Mouse (Mus musculus): Measurements from ENCODE around the gene Nr1i2.
"Not testable (repeated sequence)": the region's sequence is repeated elsewhere in the genome, so short reads cannot be mapped to it uniquely, and the experiment has no call there.

Gene Nr1i2

DNA sequence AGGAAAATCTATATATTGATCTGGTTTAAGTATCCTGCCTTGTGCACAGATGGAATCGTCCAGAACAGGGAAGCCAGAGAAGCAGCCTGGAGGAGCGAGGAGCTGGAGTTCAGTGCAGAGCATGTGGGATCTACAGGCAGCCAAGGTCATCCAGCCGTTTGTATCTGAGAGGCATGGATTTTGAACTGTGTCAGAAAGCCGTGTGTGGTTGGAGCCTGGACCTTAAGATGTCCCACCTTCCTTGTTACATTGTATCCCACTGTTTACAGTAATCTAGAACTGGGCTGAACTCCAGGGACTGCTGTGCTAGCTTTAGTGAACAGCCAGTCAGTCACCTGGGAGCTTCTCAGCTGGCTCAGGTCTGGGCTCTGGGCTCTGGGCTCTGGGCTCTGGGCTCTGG is 8.1 kb downstream of the Nr1i2 start:
- no peak for DNase-seq

DNA sequence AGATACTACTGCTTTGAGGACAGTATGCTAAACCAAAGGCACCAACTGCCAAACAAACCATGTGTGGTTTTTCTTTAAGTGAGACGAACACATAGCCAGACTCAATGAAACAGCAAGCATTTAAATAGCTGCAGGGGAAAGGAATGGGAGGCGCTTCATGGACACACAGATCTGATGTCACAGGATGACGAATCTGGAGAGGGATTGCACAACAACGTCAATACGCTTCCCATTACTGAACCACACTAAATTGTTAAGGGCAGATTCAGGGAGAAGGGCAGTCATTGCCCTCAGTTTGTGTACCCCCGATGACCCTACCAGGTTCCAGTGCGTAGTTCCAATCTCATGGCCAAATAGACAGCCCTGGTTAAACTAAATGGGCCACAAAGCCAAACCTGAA is 8.8 kb downstream of the Nr1i2 start:
- DNase-seq = no peak

DNA sequence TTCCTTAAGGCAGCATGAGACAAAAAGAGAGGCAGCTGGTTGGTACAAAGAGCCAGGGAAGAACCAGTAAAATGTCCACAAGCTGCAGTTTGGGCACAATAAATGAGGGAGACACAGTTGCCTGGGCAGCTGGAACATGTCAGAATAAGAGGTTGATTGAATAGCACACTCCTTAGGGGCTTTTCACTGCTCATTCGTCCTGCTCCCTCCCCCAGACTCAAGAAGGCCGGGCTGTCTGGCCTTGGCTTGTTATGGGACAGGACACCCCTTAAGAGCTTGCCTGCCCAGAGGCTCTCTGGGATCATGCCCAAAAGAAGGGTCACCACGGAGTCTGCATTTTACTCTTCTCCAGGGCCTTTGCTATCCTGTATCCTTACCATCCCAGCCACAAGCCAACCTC is 11.3 kb downstream of the Nr1i2 start:
- no peak for DNase-seq

DNA sequence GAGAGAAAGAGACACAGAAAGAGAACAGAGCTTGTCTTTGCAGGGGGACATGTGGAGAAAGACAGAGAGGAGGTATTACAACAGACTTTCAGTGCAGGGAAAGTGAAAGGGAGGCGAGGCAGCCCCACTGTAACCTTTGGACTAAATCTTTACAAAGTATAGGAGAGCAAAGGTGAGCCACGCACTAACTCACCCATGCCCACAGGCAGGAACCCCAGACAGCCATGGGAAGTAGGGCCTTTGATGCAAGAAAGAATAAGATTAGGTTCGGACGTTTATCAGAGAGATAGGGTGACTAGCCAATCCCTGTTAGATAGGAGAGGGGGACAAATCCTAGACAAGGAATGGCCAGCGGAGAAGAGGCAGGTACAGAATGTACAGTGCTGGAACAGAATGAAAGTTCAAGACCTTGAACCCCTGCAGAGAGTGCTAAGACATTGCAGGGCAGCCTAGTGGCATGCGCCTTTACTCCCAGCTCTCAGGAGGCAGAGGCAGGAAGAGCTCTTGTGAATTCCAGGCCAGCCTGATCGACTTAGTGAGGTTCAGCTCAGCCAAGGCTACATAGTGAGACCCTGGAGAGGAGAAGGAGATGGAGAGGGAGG is 12.0 kb downstream of the Nr1i2 start:
- no peak for DNase-seq

DNA sequence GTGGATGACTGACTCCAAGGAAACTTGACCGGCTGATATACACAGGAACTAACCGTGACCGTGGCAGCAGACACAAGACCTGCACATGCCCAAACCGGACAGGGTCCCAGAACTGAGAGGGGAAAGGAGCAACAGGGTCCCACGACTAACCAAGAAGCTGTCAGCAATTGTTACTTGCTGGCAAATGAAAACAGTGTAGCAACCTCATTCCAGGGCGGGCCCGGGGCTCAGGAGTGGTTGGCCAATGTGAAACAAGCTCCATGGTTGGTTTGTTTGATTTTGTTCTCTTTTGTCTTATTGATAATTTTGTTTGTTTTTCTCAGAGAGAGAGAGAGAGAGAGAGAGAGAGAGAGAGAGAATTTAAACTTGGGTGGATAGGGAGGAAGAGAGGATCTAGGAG is 13.7 kb downstream of the Nr1i2 start:
- no peak for DNase-seq

DNA sequence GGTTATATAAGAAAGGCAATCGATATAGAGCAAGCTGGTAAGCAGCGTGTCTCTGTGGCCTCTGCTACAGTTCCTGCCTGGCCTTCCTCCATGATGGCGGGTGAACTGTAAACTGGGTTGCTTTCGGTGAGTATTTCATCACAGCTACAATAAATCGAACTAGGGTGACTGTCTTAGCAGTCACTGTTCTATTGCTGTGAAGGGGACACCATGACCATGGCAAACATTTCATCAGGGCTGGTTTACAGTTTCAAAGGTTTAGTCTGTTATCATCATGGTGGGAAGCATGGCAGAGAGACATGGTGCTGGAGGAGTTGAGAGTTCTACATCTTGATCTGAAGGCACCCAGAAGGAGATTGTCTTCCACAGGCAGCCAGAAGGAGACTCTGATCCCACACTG is 14.8 kb downstream of the Nr1i2 start:
- DNase-seq = no peak

DNA sequence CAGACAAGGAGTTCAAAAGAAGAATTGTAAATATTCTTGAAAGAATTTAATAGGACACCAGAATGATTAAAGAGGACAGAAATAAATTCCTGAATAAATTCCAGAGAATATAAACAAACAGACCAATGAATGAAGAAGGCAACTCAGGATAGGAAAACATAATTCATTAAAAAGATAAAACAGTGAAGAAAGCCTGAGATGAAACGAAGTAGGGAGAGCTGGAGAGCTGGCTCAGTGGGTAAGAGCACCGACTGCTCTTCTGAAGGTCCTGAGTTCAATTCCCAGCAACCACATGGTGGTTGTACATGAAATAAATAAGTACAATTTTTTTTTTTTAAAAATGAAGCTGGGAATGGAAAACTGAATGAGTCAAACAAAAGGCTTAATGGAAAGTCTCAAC is 19.9 kb downstream of the Nr1i2 start:
- DNase-seq = no peak

DNA sequence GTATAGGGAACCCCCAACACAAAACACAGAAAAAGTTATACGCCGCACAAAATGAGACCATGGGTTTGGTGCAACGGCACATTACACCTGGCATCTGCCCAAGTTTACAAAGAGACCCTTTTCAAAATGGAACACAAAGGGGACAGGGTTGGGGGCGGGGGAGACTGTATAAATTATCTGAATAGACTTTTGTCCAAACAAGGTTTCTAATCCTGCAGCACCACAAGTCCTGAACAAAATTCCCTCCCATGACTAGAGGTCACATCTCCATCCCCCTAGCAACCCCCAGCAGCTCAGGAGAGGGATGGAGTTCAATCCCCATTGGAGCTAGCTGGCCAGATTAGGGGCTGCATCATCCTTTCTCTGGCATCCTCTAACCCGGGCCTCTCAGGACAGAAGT is 22.1 kb downstream of the Nr1i2 start:
- no peak for DNase-seq

DNA sequence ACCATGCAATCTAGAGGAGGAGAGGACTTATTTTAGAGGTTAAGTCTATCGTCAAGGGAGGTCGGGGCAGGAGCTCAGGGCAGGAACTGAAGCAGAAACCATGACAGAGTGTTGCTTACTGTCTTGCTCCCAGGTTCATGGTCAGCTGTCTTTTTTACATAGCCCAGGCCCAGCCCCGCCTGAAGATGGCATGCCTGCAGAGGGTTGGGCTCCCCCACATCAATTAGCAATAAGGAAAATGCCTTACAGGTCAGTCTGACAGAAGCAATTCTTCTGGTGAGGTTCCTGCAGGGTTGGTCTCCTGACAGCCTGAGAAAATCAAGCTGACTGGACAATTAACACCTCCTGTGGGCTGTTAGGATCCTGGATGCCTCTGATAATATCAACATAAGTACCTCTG is 23.0 kb downstream of the Nr1i2 start:
- no peak for DNase-seq

DNA sequence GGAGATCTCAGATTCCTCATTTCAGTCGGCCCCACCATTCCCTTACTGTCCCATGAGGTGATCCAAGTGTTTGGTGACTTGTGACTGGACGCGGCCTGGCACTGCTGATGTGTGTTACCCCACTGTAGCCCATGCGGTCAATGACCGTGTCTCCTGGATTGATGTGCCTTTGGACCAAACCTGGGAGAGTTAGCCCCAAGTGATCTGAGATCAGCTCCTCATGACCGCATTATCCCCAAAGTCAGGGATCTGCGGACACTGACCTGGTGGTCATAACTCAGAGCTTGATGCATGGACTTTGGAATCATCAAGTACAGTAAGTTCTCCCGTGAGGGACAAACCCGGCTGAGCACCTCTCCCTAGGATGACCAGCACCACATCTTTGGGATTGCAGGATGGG is 38.7 kb downstream of the Nr1i2 start:
- no peak for DNase-seq

DNA sequence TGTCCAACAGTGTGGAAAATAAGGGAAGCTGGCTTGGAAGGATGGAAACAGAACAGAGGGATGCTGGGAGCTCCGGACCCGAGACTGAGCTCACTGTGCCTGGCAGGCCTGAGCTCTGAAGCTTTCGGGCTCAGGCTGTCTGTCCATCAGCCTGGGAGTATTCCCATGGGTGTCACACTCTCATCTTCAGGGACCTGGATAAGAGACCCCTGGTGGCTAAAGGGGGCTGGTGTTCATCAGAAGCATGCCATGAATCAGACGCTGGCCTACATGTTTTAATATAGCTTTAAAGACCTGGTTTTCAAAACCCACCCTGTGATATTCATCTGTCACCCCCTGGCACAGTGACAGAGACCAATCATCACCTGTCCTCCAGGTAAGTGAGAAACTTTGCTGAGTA is 39.5 kb downstream of the Nr1i2 start:
- DNase-seq = no peak

DNA sequence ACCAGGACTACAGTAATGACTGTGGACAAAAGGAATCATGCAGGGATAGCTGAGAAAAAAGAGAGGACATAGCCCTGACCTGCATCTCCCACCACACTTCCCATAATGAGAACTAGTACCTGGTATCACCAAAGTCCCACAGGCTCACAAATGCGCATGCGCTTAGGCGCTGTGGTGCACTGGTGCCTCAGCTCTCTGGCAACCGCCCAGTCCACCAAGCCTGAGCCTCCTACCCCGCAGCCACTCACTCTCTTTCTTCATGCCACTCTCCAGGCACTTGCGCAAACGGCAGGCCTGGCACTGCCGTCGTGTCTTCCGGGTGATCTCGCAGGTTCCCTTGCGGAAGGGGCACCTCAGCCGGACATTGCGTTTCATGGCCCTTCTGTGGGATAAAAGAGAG is 40.6 kb downstream of the Nr1i2 start:
- DNase-seq = no peak

DNA sequence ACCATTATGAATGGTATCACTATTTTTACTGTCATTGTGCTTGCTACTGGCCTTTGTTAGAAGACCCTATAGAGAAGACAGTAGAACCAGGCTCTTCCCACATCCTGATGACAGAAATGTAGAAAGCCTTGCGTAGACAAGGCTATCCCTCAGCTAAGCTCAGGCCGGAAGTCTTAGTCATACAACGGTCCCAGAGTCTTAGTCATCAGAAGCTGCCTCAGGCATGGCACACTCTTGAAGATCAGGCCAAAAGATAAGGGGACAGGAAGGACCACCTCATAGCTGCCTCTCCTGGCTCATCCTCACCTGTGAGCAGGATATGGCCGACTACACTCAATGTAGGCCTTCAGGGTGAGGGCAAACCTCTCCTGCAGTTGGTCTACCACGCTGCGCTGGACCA is 44.2 kb downstream of the Nr1i2 start:
- DNase-seq = no peak

DNA sequence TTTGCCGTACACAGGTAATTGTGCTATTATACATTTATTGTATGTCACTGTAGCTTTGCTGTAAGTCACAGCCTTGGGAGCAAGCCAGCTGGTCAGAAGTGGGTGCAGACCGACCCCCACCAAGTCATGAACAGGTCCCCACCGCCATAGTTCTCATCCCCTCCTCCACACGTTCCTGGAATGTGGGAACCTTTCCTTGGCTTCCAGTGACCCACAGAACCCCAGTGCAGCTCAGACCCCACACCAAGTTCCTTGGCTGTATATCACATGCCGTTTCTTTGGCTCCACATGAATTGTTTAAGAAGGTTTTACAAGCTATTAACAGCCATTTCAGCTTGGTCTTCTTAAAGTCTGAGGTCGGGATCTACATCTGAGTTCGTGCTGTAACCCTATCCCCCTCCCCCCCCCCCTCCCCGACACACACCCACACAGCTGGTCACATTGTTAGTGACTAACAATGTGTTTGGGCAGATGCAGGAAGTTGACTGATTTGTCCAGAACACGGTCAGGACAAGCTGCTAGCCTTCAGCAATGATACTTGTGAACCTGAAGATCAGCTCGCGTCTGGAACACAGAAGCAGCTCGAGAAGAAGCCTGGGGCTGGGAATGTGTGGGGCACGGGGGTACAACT is 46.2 kb downstream of the Nr1i2 start:
- DNase-seq = no peak

DNA sequence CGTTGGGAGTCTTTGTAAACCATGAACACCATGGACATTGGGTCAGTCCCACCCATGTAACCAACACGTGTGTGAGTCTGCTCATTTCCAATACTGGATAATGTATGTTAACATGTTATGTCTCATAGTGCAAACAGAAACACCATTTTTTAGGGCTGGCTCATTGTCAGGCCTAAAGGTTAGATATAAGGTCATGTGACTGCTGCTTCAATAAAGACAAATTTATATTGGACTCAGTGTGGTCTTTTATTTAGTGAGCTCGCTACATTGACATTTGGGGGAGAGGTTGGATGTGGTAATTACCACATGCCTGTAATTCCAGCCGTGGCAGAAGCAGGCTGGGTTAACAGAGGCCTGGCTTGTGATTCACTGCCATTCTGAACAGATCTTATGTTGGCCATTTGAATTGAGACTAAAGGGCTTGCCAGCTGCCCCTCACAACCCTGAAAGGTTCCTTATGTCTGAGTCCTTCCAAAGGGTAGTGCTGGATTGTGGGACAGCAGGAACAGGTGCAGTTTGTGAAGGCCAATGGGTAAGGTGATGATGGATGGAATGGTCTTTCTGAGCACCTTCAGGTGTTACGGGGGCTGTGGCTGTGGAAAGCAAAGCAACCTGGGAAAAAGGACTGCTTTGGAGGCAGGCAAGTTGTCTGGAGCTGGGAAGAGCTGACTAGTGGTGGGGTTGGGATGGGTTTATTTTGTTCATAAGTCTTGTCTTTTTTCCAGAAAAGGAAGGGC is 48.6 kb downstream of the Nr1i2 start:
- no peak for DNase-seq

DNA sequence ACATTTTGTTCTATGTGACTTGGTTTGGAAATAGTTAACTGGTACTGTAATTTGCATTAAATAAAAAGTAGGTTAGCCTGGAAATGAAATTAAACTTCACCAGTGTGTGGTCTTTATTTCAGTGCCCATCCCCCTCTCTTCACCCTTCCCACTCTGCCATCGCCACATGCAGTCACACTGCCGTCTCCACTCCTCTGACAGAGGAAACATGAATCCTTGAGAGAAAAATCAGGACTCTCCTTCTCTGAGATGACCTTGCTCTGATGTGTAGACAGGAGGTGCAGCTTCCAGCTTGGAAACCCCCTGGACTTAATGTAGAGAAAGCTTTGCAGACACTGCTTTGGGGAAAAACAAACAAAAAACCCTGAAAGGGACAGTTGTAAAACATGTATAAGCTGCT is 49.2 kb downstream of the Nr1i2 start:
- no peak for DNase-seq

DNA sequence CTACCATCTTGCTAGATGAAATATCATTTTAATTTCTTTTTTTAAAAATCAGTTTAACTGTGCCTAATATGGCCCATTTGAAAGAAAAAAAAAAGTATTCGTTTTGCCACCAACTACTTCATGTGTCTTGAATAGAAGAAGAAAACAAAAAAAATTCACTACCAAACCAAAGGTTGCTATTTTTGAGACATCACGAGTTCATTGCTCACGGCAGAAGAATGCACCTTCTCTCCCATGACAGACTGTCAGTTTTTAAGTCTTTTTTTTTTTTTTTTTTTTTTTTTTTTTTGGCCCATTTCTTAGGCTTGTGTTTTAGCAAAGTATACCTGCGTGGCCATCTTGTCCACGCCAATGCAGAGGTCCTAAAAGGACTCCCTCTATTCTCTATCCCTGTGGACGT is 50.5 kb downstream of the Nr1i2 start:
- no peak for DNase-seq

DNA sequence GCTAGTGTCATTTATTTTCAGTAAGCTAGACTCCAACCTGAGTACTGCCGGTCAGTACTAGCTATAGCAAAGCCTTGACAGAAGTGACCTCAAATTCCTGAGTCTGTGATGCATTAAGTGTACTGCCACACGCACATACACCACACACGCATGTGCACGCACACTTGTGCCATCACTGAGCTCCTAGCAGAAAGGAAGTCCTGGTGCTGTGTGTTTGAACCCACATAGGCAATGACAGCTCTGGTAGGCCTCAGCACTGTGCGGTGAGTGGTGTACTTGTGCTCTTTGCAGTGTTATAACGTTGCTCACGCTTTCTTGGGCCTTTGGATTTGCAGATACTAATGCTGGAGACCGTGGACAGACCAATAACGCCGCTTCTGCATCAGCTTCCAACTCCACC is 54.5 kb downstream of the Nr1i2 start:
- DNase-seq = no peak

DNA sequence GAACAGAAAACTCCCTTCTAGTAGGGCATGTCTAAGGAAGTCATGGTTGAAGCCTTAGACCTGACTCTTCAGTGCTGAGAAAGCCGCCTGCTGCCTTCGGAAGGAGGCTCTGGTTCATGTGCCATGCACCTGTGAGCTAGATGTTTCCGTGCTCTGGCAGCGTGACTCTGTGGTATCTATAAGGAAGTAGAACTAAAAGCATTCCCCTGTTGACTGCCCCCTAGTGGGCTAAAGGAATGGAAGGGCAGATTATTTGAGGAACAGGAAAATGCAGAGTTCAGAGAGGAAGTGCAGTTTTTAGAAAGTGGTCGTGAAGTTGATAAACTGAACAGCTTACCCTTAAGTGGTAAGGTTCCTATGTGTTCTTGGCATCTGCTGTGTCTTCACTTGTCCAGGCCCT is 54.9 kb downstream of the Nr1i2 start:
- peak; percentile 16 for DNase-seq

DNA sequence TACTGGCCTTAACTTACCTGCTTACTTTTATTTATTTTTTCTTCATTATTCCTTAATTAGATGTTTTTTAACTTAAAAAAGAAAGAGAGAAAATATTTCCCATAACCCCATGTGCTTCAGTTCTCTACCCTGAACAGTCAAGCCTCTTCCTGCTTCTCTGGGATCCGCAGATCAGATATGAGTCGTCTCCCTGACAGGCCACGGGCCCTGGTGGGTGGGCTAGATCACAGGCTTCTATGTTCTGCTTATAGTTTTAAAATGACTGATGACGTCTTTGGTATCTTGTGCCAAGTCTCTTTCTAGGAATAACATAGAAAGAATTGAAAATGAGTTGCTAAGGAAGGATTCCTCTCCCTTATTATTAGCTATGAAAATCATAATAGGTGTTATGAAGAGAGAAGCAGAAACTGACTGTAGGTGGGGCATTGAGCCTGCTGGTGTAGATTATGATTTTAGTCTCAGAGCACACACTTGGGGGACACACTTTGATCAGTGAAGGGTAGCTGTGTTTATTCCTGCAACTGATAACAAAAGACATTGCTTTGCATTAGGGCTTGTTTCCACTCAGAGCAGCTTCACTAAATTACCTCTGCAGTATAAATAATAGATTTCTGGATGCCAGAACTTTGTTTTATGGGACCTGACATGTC is 57.6 kb downstream of the Nr1i2 start:
- no peak for DNase-seq

DNA sequence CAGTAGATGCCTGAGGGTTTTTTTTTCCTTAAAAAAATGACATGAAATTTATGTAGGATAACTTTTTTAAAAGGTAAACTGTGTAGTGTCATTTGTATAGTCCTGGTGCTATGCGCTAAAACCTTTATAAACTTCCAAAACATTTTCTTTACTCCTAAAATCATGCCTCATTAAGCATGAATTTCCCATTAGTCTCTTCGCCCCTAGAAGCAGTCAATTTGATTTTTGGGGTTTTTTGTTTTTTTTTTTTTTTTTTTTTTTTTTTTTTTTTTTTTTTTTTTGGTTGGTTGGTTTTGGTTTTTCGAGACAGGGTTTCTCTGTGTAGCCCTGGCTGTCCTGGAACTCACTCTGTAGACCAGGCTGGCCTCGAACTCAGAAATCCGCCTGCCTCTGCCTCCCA is 72.1 kb downstream of the Nr1i2 start:
- DNase-seq = not testable (repeated sequence)

DNA sequence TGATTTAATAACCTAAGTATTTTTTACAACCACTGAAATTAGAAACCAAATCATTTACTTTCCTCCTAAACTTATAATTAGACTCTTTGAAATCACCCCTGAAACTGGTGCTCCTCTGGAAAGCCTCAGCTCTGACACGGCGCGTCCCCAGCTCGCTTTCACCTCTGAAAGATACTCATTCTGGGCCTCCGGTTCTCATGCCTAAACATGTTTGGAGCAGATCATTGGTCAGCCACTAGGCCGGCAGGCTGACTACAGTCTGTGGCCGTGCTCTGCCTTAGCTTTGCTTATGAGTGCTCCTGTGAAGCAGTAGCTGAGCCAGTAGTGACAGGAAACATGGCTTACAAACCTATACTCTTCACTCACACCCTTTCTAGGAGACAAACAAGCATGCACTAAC is 89.4 kb downstream of the Nr1i2 start:
- DNase-seq = no peak

Measured in cerebellum, adult 8-10 months (tissue).